Mouse (Mus musculus) MEL (cell line): ENCODE data around the gene Smyd3. TPM values are rescaled to one million over a fixed set of nuclear protein-coding genes. Genes with fewer than 3 reads are reported as not detected.

ENCODE experiments used
- DNase-seq: peaks from one replicate; pipeline ENCODE4 v3.0.0; 2011; ENCODE audit warnings: low read depth, low spot score
- H3K27ac ChIP-seq: 2 replicates; pipeline ENCODE4 v1.5.1; 2012; ENCODE audit warnings: low read depth, mild to moderate bottlenecking, control low read depth, low read length, moderate library complexity; ENCODE audit not compliant: control insufficient read depth
- H3K27me3 ChIP-seq, 2 experiments: fragments of 150-350 bp in 1 of 2; sonication (generic) in 1 of 2; 2 replicates each; pipeline ENCODE4 v1.6.1; 2012; ENCODE audit warnings: low read length in 2 of 2, mild to moderate bottlenecking in 2 of 2, improper control_type of control experiment in 1 of 2, moderate library complexity in 1 of 2; ENCODE audit not compliant: insufficient read depth in 2 of 2, control insufficient read depth in 1 of 2
- H3K36me3 ChIP-seq, 2 experiments: 2 replicates each; pipeline ENCODE4 v1.6.1; 2012 to 2014; ENCODE audit warnings: low read length in 2 of 2, improper control_type of control experiment in 1 of 2, inconsistent platforms in 1 of 2, mild to moderate bottlenecking in 1 of 2; ENCODE audit not compliant: insufficient read depth in 2 of 2, control insufficient read depth in 1 of 2
- H3K4me1 ChIP-seq, 2 experiments: fragments of 150-350 bp in 1 of 2; sonication (generic) in 1 of 2; 2 replicates each; pipeline ENCODE4 v1.6.1; 2012; ENCODE audit warnings: low read length in 2 of 2, improper control_type of control experiment in 1 of 2, mild to moderate bottlenecking in 1 of 2; ENCODE audit not compliant: insufficient read depth in 2 of 2, control insufficient read depth in 1 of 2
- H3K4me3 ChIP-seq, 2 experiments: fragments of 150-350 bp in 1 of 2; sonication (generic) in 1 of 2; 2 replicates each; pipeline ENCODE4 v1.5.1; 2012; ENCODE audit warnings: low read depth in 2 of 2, low read length in 2 of 2, mild to moderate bottlenecking in 2 of 2, moderate library complexity in 2 of 2, control low read depth in 1 of 2, improper control_type of control experiment in 1 of 2; ENCODE audit not compliant: control insufficient read depth in 1 of 2, insufficient read depth in 1 of 2
- H3K79me2 ChIP-seq: 2 replicates; pipeline ENCODE4 v1.6.1; 2012; ENCODE audit warnings: mild to moderate bottlenecking, low read length, moderate library complexity; ENCODE audit not compliant: control insufficient read depth, poor library complexity, insufficient read depth
- H3K9ac ChIP-seq: 2 replicates; pipeline ENCODE4 v1.6.1; 2012; ENCODE audit warnings: low read depth, mild to moderate bottlenecking, control low read depth, low read length, moderate library complexity; ENCODE audit not compliant: control insufficient read depth, poor library complexity, severe bottlenecking
- H3K9me3 ChIP-seq: fragments of 150-350 bp; sonication (generic); replicated peaks from 2 replicates; pipeline ENCODE4 v1.6.1; 2012; ENCODE audit warnings: mild to moderate bottlenecking, low read length, improper control_type of control experiment, moderate library complexity; ENCODE audit not compliant: insufficient read depth
- BHLHE40 ChIP-seq: IDR thresholded peaks from 2 replicates; pipeline ENCODE4 v1.6.1; 2012; ENCODE audit warnings: low read depth, mild to moderate bottlenecking, inconsistent platforms, low read length, improper control_type of control experiment, borderline replicate concordance
- CHD2 ChIP-seq: IDR thresholded peaks from 2 replicates; pipeline ENCODE4 v1.6.1; 2011; ENCODE audit warnings: low read length, improper control_type of control experiment
- CTCF ChIP-seq, 3 experiments: IDR thresholded peaks in 2 of 3; conservative IDR thresholded peaks in 1 of 3; 2 replicates each; pipeline ENCODE4 v1.5.1; 2011 to 2012; ENCODE audit warnings: low read length in 3 of 3, low read depth in 2 of 3, mild to moderate bottlenecking in 2 of 3, improper control_type of control experiment in 1 of 3, inconsistent platforms in 1 of 3, mixed read lengths in 1 of 3, moderate library complexity in 1 of 3; ENCODE audit not compliant: control insufficient read depth in 1 of 3, insufficient read depth in 1 of 3, poor library complexity in 1 of 3, severe bottlenecking in 1 of 3
- E2F4 ChIP-seq: IDR thresholded peaks from 2 replicates; pipeline ENCODE4 v1.6.1; 2011; ENCODE audit warnings: low read depth, low read length, improper control_type of control experiment, borderline replicate concordance
- GATA1 ChIP-seq: IDR thresholded peaks from 2 replicates; pipeline ENCODE4 v1.6.1; 2011; ENCODE audit warnings: low read depth, low read length, improper control_type of control experiment
- HCFC1 ChIP-seq: IDR thresholded peaks from 2 replicates; pipeline ENCODE4 v1.6.1; 2012; ENCODE audit warnings: low read depth, mild to moderate bottlenecking, inconsistent platforms, low read length, improper control_type of control experiment, moderate library complexity
- JUND ChIP-seq: IDR thresholded peaks from 2 replicates; pipeline ENCODE4 v1.6.1; 2011; ENCODE audit warnings: low read depth, mild to moderate bottlenecking, improper control_type of control experiment, low read length
- MAZ ChIP-seq: IDR thresholded peaks from 2 replicates; pipeline ENCODE4 v1.6.1; 2012; ENCODE audit warnings: low read depth, mild to moderate bottlenecking, inconsistent platforms, low read length, improper control_type of control experiment
- MXI1 ChIP-seq: IDR thresholded peaks from 2 replicates; pipeline ENCODE4 v1.6.1; 2011; ENCODE audit warnings: mild to moderate bottlenecking, low read depth, low read length, improper control_type of control experiment
- NRF1 ChIP-seq: IDR thresholded peaks from 2 replicates; pipeline ENCODE4 v1.6.1; 2014; ENCODE audit warnings: low read depth, mild to moderate bottlenecking, inconsistent platforms, low read length, improper control_type of control experiment, moderate library complexity; ENCODE audit not compliant: poor library complexity, insufficient read depth, severe bottlenecking
- POLR2AphosphoS2 ChIP-seq: IDR thresholded peaks from 2 replicates; pipeline ENCODE4 v1.6.1; 2011; ENCODE audit warnings: low read length, improper control_type of control experiment
- SIN3A ChIP-seq: IDR thresholded peaks from 2 replicates; pipeline ENCODE4 v1.6.1; 2012; ENCODE audit warnings: low read length, improper control_type of control experiment, inconsistent platforms
- SMC3 ChIP-seq: IDR thresholded peaks from 2 replicates; pipeline ENCODE4 v1.6.1; 2011; ENCODE audit warnings: low read depth, low read length, improper control_type of control experiment
- TAL1 ChIP-seq: IDR thresholded peaks from 2 replicates; pipeline ENCODE4 v1.6.1; 2012; ENCODE audit warnings: mild to moderate bottlenecking, inconsistent platforms, low read length, moderate library complexity, mixed read lengths
- UBTF ChIP-seq: IDR thresholded peaks from 2 replicates; pipeline ENCODE4 v1.6.1; 2012; ENCODE audit warnings: low read depth, mild to moderate bottlenecking, inconsistent platforms, low read length, improper control_type of control experiment, moderate library complexity, borderline replicate concordance; ENCODE audit not compliant: insufficient read depth
- USF1 ChIP-seq: IDR thresholded peaks from 2 replicates; pipeline ENCODE4 v1.6.1; 2014; ENCODE audit warnings: low read depth, mild to moderate bottlenecking, inconsistent platforms, low read length, improper control_type of control experiment, moderate library complexity
- ZC3H11A ChIP-seq: IDR thresholded peaks from 2 replicates; pipeline ENCODE4 v1.6.1; 2012; ENCODE audit warnings: low read depth, mild to moderate bottlenecking, inconsistent platforms, low read length, improper control_type of control experiment
- ZKSCAN1 ChIP-seq: IDR thresholded peaks from 2 replicates; pipeline ENCODE4 v1.6.1; 2012; ENCODE audit warnings: low read depth, mild to moderate bottlenecking, inconsistent platforms, low read length, improper control_type of control experiment, moderate library complexity
- ZNF384 ChIP-seq: IDR thresholded peaks from 2 replicates; pipeline ENCODE4 v1.6.1; 2012; ENCODE audit warnings: low read depth, mild to moderate bottlenecking, inconsistent platforms, low read length, improper control_type of control experiment
- polyA plus RNA-seq, 2 experiments: library from polyadenylated mRNA; stranded (reverse) in 1 of 2; unstranded in 1 of 2; fragments of >175 nt in 1 of 2; fragments of >200 nt in 1 of 2; gene quantifications; 2 replicates each; pipeline versions ENCODE4 v1.2.1 to v1.2.4; 2012; ENCODE audit warnings: low replicate concordance in 2 of 2, low read depth in 1 of 2; ENCODE audit not compliant: insufficient read length in 2 of 2, insufficient read depth in 1 of 2, missing spikeins in 1 of 2
- total RNA-seq: library from RNA; depleted of rRNA; stranded (reverse); fragments of 300-350 nt; gene quantifications from 2 replicates; pipeline ENCODE4 v1.2.3, GENCODE M21; 2012

Smyd3 gene
- total and polyA plus RNA-seq, 3 experiments = 13.3 to 18.2 TPM; not detected in 1

GRCm38 (mm10) chr1:179474776-179475175 lies 43.1 kb downstream of the Smyd3 start:
- no peak overlapping the region for H3K4me3 ChIP-seq
- TF ChIP-seq USF1 = no peak
- TF ChIP-seq NRF1 = no peak
- TF ChIP-seq BHLHE40 = no peak
- no peak for TF ChIP-seq GATA1
- TF ChIP-seq ZC3H11A = no peak
- TF ChIP-seq SIN3A = no peak
- TF ChIP-seq HCFC1 = no peak
- no peak for TF ChIP-seq ZNF384
- TF ChIP-seq SMC3 = no peak
- no peak overlapping the region for H3K9ac ChIP-seq
- no peaks in the 10 kb centered on the region; a peak in 1 of 4 replicates for H3K36me3 ChIP-seq
- no peaks in the 10 kb centered on the region for H3K79me2 ChIP-seq
- no peaks in the 10 kb centered on the region for H3K9me3 ChIP-seq
- no peaks in the 10 kb centered on the region for H3K4me1 ChIP-seq
- no peak for DNase-seq
- H3K27ac ChIP-seq = no peak overlapping the region
- no peaks in the 10 kb centered on the region for H3K27me3 ChIP-seq

- TF ChIP-seq CTCF (IDR thresholded peaks at IDR 0.05 in 2 of 3, conservative IDR thresholded peaks at IDR 0.05 in 1 of 3; ENCODE audit: control insufficient read depth in 1 of 3, insufficient read depth in 1 of 3, low read depth in 2 of 3, low read length in 3 of 3, poor library complexity in 1 of 3, severe bottlenecking in 1 of 3) (no peak), TAL1 (no peak), MXI1 (no peak), MAZ (no peak), E2F4 (no peak)
- H3K9ac ChIP-seq = no peak overlapping the region
- DNase-seq = no peak
These were observed 43.8 kb downstream of the Smyd3 start for GRCm38 (mm10) chr1:179473920-179474643.

GRCm38 (mm10) chr1:179467970-179468369 lies 49.9 kb downstream of the Smyd3 start:
- TF ChIP-seq POLR2AphosphoS2 (no peak), CHD2 (no peak), E2F4 (no peak), JUND (no peak), ZKSCAN1 (no peak), UBTF (no peak)
- H3K9ac ChIP-seq = no peak overlapping the region
- H3K9me3 ChIP-seq = no peaks in the 10 kb centered on the region
- no peak for DNase-seq
- no peaks in the 10 kb centered on the region for H3K27me3 ChIP-seq
- no peaks in the 10 kb centered on the region; the same call in 1 of the 2 replicates for H3K79me2 ChIP-seq
- H3K36me3 ChIP-seq = no peaks in the 10 kb centered on the region
- no peak overlapping the region for H3K27ac ChIP-seq
- no peak overlapping the region for H3K4me3 ChIP-seq
- no peaks in the 10 kb centered on the region for H3K4me1 ChIP-seq

More at GRCm38 (mm10) chr1:179473920-179474643, 43.8 kb downstream of the Smyd3 start:
- no peaks in the 10 kb centered on the region; a peak in 1 of 4 replicates for H3K36me3 ChIP-seq
- no peaks in the 10 kb centered on the region for H3K79me2 ChIP-seq
- H3K4me1 ChIP-seq = no peaks in the 10 kb centered on the region
- H3K4me3 ChIP-seq = no peak overlapping the region
- H3K27me3 ChIP-seq = no peaks in the 10 kb centered on the region
- no peaks in the 10 kb centered on the region for H3K9me3 ChIP-seq
- H3K27ac ChIP-seq = no peak overlapping the region
